Mouse (Mus musculus) ES-E14 (cell line): ENCODE data around the gene Nrarp.

ENCODE experiments used
- CHD2 ChIP-seq: IDR thresholded peaks from 2 replicates; pipeline ENCODE4 v1.6.1; 2014; ENCODE audit warnings: mild to moderate bottlenecking, low read depth, low read length, inconsistent platforms
- HCFC1 ChIP-seq: IDR thresholded peaks from 2 replicates; pipeline ENCODE4 v1.6.1; 2012; ENCODE audit warnings: low read length, inconsistent platforms, borderline replicate concordance; ENCODE audit not compliant: insufficient read depth
- ZC3H11A ChIP-seq: IDR thresholded peaks from 2 replicates; pipeline ENCODE4 v1.6.1; 2012; ENCODE audit warnings: low read depth, mild to moderate bottlenecking, inconsistent platforms, low read length, borderline replicate concordance
- ZNF384 ChIP-seq: IDR thresholded peaks from 2 replicates; pipeline ENCODE4 v1.6.1; 2012; ENCODE audit warnings: low read depth, low read length, inconsistent platforms

DNA sequence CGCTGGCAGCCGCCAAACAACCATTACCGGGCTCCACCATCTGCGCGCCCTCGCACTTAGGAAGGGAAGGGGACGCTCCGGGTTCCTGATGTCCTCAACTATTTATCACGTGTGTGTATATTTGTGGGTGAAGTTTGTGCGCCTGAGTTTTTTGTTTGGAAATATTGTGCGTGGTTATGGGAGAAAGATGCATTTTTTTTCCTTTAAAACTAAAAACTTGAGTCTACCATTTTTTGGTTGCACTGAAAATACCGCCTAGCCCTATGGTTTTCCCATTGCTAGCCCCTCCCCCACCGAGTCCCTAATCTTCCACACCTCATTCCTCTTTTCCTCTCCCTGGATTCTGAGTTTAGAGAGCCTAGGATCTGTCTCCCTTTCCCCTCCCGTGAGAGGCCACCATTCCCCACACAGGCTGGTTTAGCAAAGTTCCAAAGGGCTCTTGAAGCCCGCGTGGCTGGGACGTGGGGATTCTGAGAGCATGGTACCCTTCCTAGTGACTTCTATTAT lies 1.4 kb downstream of the Nrarp start:
- TF ChIP-seq CHD2 (no peak), ZNF384 (no peak), ZC3H11A (no peak), HCFC1 (no peak)
